Mouse (Mus musculus) CH12.LX (cell line): ENCODE data around the gene Msantd2. TPM values are rescaled to one million over a fixed set of nuclear protein-coding genes. Genes with fewer than 3 reads are reported as not detected.

Experiments
- DNase-seq: peaks from one replicate; pipeline ENCODE4 v3.0.0-alpha.2; 2013; ENCODE audit errors: extremely low read depth
- H3K27ac ChIP-seq: 2 replicates; pipeline ENCODE4 v1.5.1; 2012; ENCODE audit warnings: low read depth, mild to moderate bottlenecking, control low read depth, moderate library complexity; ENCODE audit not compliant: insufficient read depth
- H3K27me3 ChIP-seq: replicated peaks from 2 replicates; pipeline ENCODE3; 2012; ENCODE audit warnings: inconsistent platforms
- H3K36me3 ChIP-seq, 2 experiments: replicated peaks in 1 of 2; 2 replicates each; pipeline versions ENCODE3 to v1.6.1; 2012; ENCODE audit warnings: inconsistent platforms in 1 of 2, low read length in 1 of 2, mild to moderate bottlenecking in 1 of 2, mixed read lengths in 1 of 2, moderate library complexity in 1 of 2; ENCODE audit not compliant: control insufficient read depth in 1 of 2, insufficient read depth in 1 of 2
- H3K4me1 ChIP-seq, 2 experiments: 2 replicates each; pipeline ENCODE4 v1.6.1; 2012; ENCODE audit warnings: inconsistent platforms in 1 of 2, moderate library complexity in 1 of 2; ENCODE audit not compliant: insufficient read depth in 2 of 2, control insufficient read depth in 1 of 2
- H3K4me2 ChIP-seq: 2 replicates; pipeline ENCODE4 v1.6.1; 2012; ENCODE audit warnings: low read depth, mild to moderate bottlenecking, control low read depth; ENCODE audit not compliant: poor library complexity, insufficient read depth, severe bottlenecking
- H3K4me3 ChIP-seq, 3 experiments: fragments of 150-350 bp in 1 of 3; sonication (generic) in 1 of 3; replicated peaks in 1 of 3; 2 replicates each; pipeline versions ENCODE3 to v1.5.1; 2011 to 2012; ENCODE audit warnings: low read depth in 2 of 3, low read length in 2 of 3, mild to moderate bottlenecking in 2 of 3, moderate library complexity in 2 of 3, control low read depth in 1 of 3, improper control_type of control experiment in 1 of 3, inconsistent platforms in 1 of 3, mixed read lengths in 1 of 3; ENCODE audit not compliant: poor library complexity in 1 of 3
- H3K79me2 ChIP-seq: replicated peaks from 2 replicates; pipeline ENCODE4 v1.6.1; 2012; ENCODE audit warnings: mild to moderate bottlenecking, moderate library complexity; ENCODE audit not compliant: control insufficient read depth, poor library complexity, insufficient read depth, severe bottlenecking; ENCODE audit errors: extremely low read depth
- H3K9ac ChIP-seq: 2 replicates; pipeline ENCODE4 v1.6.1; 2012; ENCODE audit warnings: low read depth, mild to moderate bottlenecking, control low read depth, moderate library complexity; ENCODE audit not compliant: insufficient read depth
- H3K9me3 ChIP-seq: replicated peaks from 2 replicates; pipeline ENCODE3; 2012; ENCODE audit warnings: low read length, inconsistent platforms, mixed read lengths
- CHD1 ChIP-seq: IDR thresholded peaks from 2 replicates; pipeline ENCODE4 v1.6.1; 2012; ENCODE audit warnings: low read depth, low read length, improper control_type of control experiment, inconsistent platforms
- CHD2 ChIP-seq: IDR thresholded peaks from 2 replicates; pipeline ENCODE4 v1.6.1; 2011; ENCODE audit warnings: low read length, improper control_type of control experiment
- E2F4 ChIP-seq: IDR thresholded peaks from 2 replicates; pipeline ENCODE4 v1.6.1; 2011; ENCODE audit warnings: low read depth, low read length, improper control_type of control experiment; ENCODE audit not compliant: insufficient replicate concordance
- ELF1 ChIP-seq: IDR thresholded peaks from 2 replicates; pipeline ENCODE4 v1.6.1; 2014; ENCODE audit warnings: low read depth, mild to moderate bottlenecking, inconsistent platforms, low read length, improper control_type of control experiment
- EP300 ChIP-seq: IDR thresholded peaks from 2 replicates; pipeline ENCODE4 v1.6.1; 2011; ENCODE audit warnings: low read length, improper control_type of control experiment
- ETS1 ChIP-seq: conservative IDR thresholded peaks from 2 replicates; pipeline ENCODE4 v1.6.1; 2012; ENCODE audit warnings: low read depth, mild to moderate bottlenecking, inconsistent platforms, low read length, improper control_type of control experiment, moderate library complexity
- GABPA ChIP-seq: IDR thresholded peaks from 2 replicates; pipeline ENCODE4 v1.6.1; 2012; ENCODE audit warnings: low read depth, low read length, improper control_type of control experiment, inconsistent platforms; ENCODE audit not compliant: insufficient replicate concordance
- HCFC1 ChIP-seq: IDR thresholded peaks from 2 replicates; pipeline ENCODE4 v1.6.1; 2012; ENCODE audit warnings: low read depth, mild to moderate bottlenecking, inconsistent platforms, low read length, improper control_type of control experiment
- IRF4 ChIP-seq: IDR thresholded peaks from 2 replicates; pipeline ENCODE4 v1.6.1; 2014; ENCODE audit warnings: low read depth, mild to moderate bottlenecking, inconsistent platforms, low read length, improper control_type of control experiment
- JUN ChIP-seq: IDR thresholded peaks from 2 replicates; pipeline ENCODE4 v1.6.1; 2011; ENCODE audit warnings: low read depth, mild to moderate bottlenecking, low read length, improper control_type of control experiment, moderate library complexity; ENCODE audit not compliant: insufficient read depth
- JUND ChIP-seq: conservative IDR thresholded peaks from 2 replicates; pipeline ENCODE4 v1.6.1; 2011; ENCODE audit warnings: low read depth, low read length, improper control_type of control experiment
- KAT2A ChIP-seq: IDR thresholded peaks from 2 replicates; pipeline ENCODE4 v1.6.1; 2012; ENCODE audit warnings: low read length, improper control_type of control experiment, inconsistent platforms; ENCODE audit not compliant: insufficient replicate concordance
- MAFK ChIP-seq: IDR thresholded peaks from 2 replicates; pipeline ENCODE4 v1.6.1; 2011; ENCODE audit warnings: low read length, improper control_type of control experiment; ENCODE audit not compliant: insufficient replicate concordance
- MEF2A ChIP-seq: IDR thresholded peaks from 2 replicates; pipeline ENCODE4 v1.6.1; 2014; ENCODE audit warnings: low read depth, mild to moderate bottlenecking, inconsistent platforms, low read length, improper control_type of control experiment, borderline replicate concordance
- MXI1 ChIP-seq: IDR thresholded peaks from 2 replicates; pipeline ENCODE4 v1.6.1; 2011; ENCODE audit warnings: mild to moderate bottlenecking, low read depth, low read length, improper control_type of control experiment
- MYC ChIP-seq: IDR thresholded peaks from 2 replicates; pipeline ENCODE4 v1.6.1; 2011; ENCODE audit warnings: low read depth, mild to moderate bottlenecking, improper control_type of control experiment, low read length
- NRF1 ChIP-seq: IDR thresholded peaks from 2 replicates; pipeline ENCODE4 v1.6.1; 2014; ENCODE audit warnings: low read depth, mild to moderate bottlenecking, inconsistent platforms, low read length, improper control_type of control experiment, moderate library complexity
- PAX5 ChIP-seq: IDR thresholded peaks from 2 replicates; pipeline ENCODE4 v1.6.1; 2012; ENCODE audit warnings: low read length, inconsistent platforms, mixed read lengths
- RAD21 ChIP-seq: IDR thresholded peaks from 2 replicates; pipeline ENCODE4 v1.6.1; 2011; ENCODE audit warnings: low read depth, mild to moderate bottlenecking, low read length, improper control_type of control experiment, moderate library complexity
- RCOR1 ChIP-seq: conservative IDR thresholded peaks from 2 replicates; pipeline ENCODE4 v1.6.1; 2012; ENCODE audit warnings: low read depth, mild to moderate bottlenecking, inconsistent platforms, low read length, improper control_type of control experiment
- TBP ChIP-seq: conservative IDR thresholded peaks from 2 replicates; pipeline ENCODE4 v1.6.1; 2011; ENCODE audit warnings: low read depth, low read length, improper control_type of control experiment
- UBTF ChIP-seq: IDR thresholded peaks from 2 replicates; pipeline ENCODE4 v1.6.1; 2012; ENCODE audit warnings: low read depth, mild to moderate bottlenecking, inconsistent platforms, low read length, improper control_type of control experiment, moderate library complexity
- USF1 ChIP-seq: IDR thresholded peaks from 2 replicates; pipeline ENCODE4 v1.6.1; 2014; ENCODE audit warnings: low read depth, mild to moderate bottlenecking, inconsistent platforms, low read length, improper control_type of control experiment
- ZC3H11A ChIP-seq: IDR thresholded peaks from 2 replicates; pipeline ENCODE4 v1.6.1; 2012; ENCODE audit warnings: low read depth, mild to moderate bottlenecking, inconsistent platforms, low read length, improper control_type of control experiment
- ZNF384 ChIP-seq: IDR thresholded peaks from 2 replicates; pipeline ENCODE4 v1.6.1; 2012; ENCODE audit warnings: low read depth, low read length, improper control_type of control experiment, inconsistent platforms
- dilution Hi-C: fragments of 300-500 bp; cut with MboI; formaldehyde crosslinking; loops from 2 replicates; pipeline ENCODE4 v1.14.3; 2020; ENCODE audit warnings: low sequenced_read_pairs; ENCODE audit not compliant: extremely low pct_unique_long_range_greater_than_20kb, extremely low pct_ligation_motif_present
- in situ Hi-C: fragments of 300-500 bp; cut with MboI; formaldehyde crosslinking; loops from 3 replicates; pipeline ENCODE4 v1.14.3; 2019; ENCODE audit warnings: low sequenced_read_pairs, low pct_ligation_motif_present, low pct_unique_long_range_greater_than_20kb, mixed read lengths
- polyA plus RNA-seq: library from polyadenylated mRNA; unstranded; fragments of >175 nt; gene quantifications from 2 replicates; pipeline ENCODE4 v1.2.1, GENCODE M21; 2012; ENCODE audit warnings: low read depth; ENCODE audit not compliant: insufficient read length
- total RNA-seq, 2 experiments: library from RNA; depleted of rRNA; stranded (reverse); fragments of 300-350 nt in 1 of 2; fragments of >200 nt in 1 of 2; gene quantifications; 2 replicates each; pipeline ENCODE4 v1.2.3; 2012 to 2014

Gene Msantd2
- total and polyA plus RNA-seq, 3 experiments, result 11.9 to 16.8 (median 13.8) TPM

- no peak overlapping the region for H3K27ac ChIP-seq
- H3K79me2 ChIP-seq, result peaks cover 3% of the 10 kb centered on the region
- no peaks in the 10 kb centered on the region for H3K27me3 ChIP-seq
- no peak overlapping the region for H3K4me3 ChIP-seq
- H3K4me1 ChIP-seq, result no peaks in the 10 kb centered on the region
- no peak for DNase-seq
- H3K4me2 ChIP-seq, result no peak overlapping the region
- dilution Hi-C loops, result no loop called here
- H3K9ac ChIP-seq, result no peak overlapping the region
- TF ChIP-seq GABPA (no peak), USF1 (no peak), RCOR1 (no peak), JUND (no peak), HCFC1 (no peak), MYC (no peak), MEF2A (no peak), TBP (no peak), UBTF (no peak), MXI1 (no peak), KAT2A (no peak), MAFK (no peak), E2F4 (no peak), CHD1 (no peak), ZC3H11A (no peak)
- H3K36me3 ChIP-seq, result peaks cover 0 to 30% of the 10 kb centered on the region in 2 experiments
- H3K9me3 ChIP-seq, result no peaks in the 10 kb centered on the region
- in situ Hi-C loops, result no loop called here
Observed at GRCm38 (mm10) chr9:37496325-37496724, 7.2 kb downstream of the Msantd2 start.

DNA sequence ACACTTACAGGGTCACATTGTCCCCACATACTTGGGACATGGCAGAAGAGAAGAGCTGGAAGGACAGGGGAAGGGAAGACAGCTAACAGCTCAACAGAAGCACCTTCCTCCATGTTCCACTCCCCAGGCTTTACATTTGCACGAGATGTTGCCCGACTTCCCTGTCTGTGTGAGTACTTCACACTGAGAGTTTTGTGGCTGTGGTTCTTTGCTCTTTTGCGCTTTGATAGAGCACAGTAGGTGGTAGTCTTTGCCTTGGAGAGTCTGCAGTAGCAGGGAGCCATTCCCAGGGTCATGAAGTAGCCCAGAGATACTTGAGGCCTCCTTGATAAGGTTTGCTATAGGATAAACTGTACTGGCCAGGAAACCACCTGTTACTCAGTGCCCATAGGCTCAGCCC lies 11.1 kb downstream of the Msantd2 start:
- no peaks in the 10 kb centered on the region for H3K9me3 ChIP-seq
- H3K79me2 ChIP-seq, result peaks cover 3% of the 10 kb centered on the region
- no peak overlapping the region for H3K4me3 ChIP-seq
- H3K27me3 ChIP-seq, result no peaks in the 10 kb centered on the region
- H3K4me1 ChIP-seq, result no peaks in the 10 kb centered on the region
- no peak overlapping the region for H3K4me2 ChIP-seq
- TF ChIP-seq IRF4 (no peak), ZNF384 (no peak), CHD2 (no peak), MYC (no peak), JUN (no peak), RAD21 (no peak), CHD1 (no peak), ZC3H11A (no peak), MAFK (no peak), ETS1 (no peak), JUND (no peak), ELF1 (no peak), PAX5 (no peak), GABPA (no peak), MXI1 (no peak), NRF1 (no peak), EP300 (no peak)
- dilution Hi-C loops, result no loop called here
- H3K36me3 ChIP-seq, result peaks cover 0 to 26% of the 10 kb centered on the region in 2 experiments
- H3K9ac ChIP-seq, result no peak overlapping the region
- DNase-seq, result no peak
- in situ Hi-C loops, result no loop called here
- H3K27ac ChIP-seq, result no peak overlapping the region
